Mouse (Mus musculus): Measurements from ENCODE around the gene Tuba1a. TPM values are rescaled to one million over a fixed set of nuclear protein-coding genes. Genes with fewer than 3 reads are reported as not detected.

Tuba1a gene
- polyA plus RNA-seq, 1 experiment from 2014 or later, result 1,060 TPM

GRCm38 (mm10) chr15:98992086-98992912 is 38.8 kb upstream of the Tuba1a start:
- Histone ChIP-seq H3K9ac (peak overlapping the region; percentile 55), H3K9me3 (no peaks in the 10 kb centered on the region), H3K27ac (peak overlapping the region; percentile 93), H3K4me1 (peaks cover 48% of the 10 kb centered on the region), H3K4me2 (peak overlapping the region; percentile 71), H3K27me3 (no peaks in the 10 kb centered on the region), H3K4me3 (peak overlapping the region; percentile 37), H3K36me3 (no peaks in the 10 kb centered on the region)
- peak; percentile 47; the same call in 1 of the 2 replicates for ATAC-seq (ENCODE audit: borderline replicate concordance, extremely low read depth, low FRiP score, low TSS enrichment)
- WGBS, result 28% methylated on average over 17 of the region's 17 CpGs

- Histone ChIP-seq H3K9ac (peak overlapping the region; percentile 13; the same call in 1 of the 2 replicates), H3K4me3 (no peak overlapping the region), H3K9me3 (no peaks in the 10 kb centered on the region), H3K27ac (peak overlapping the region; percentile 93; the same call in 1 of the 2 replicates), H3K36me3 (no peaks in the 10 kb centered on the region), H3K4me2 (0 out of 2 replicates have a peak overlapping the region, but pooled peaks have one; percentile 0), H3K4me1 (peaks cover 54% of the 10 kb centered on the region), H3K27me3 (no peaks in the 10 kb centered on the region)
- no peak for ATAC-seq (ENCODE audit: borderline replicate concordance, extremely low read depth, low FRiP score, low TSS enrichment)
- 29% methylated on average over 9 of the region's 9 CpGs for WGBS
These were observed 38.1 kb upstream of the Tuba1a start for GRCm38 (mm10) chr15:98991540-98992050.

- Histone ChIP-seq H3K27me3 (no peaks in the 10 kb centered on the region), H3K9me3 (no peaks in the 10 kb centered on the region), H3K4me3 (no peak overlapping the region), H3K4me2 (0 out of 2 replicates have a peak overlapping the region, but pooled peaks have one; percentile 0), H3K9ac (peak overlapping the region; percentile 13; the same call in 1 of the 2 replicates), H3K4me1 (peaks cover 61% of the 10 kb centered on the region), H3K27ac (no peak overlapping the region), H3K36me3 (no peaks in the 10 kb centered on the region)
- 35% methylated on average over 15 of the region's 15 CpGs for WGBS
- no peak for ATAC-seq (ENCODE audit: borderline replicate concordance, extremely low read depth, low FRiP score, low TSS enrichment)
These were observed 37.4 kb upstream of the Tuba1a start for GRCm38 (mm10) chr15:98990669-98991539.

GRCm38 (mm10) chr15:98989701-98990430 is 36.4 kb upstream of the Tuba1a start:
- Histone ChIP-seq H3K4me2 (no peak overlapping the region), H3K36me3 (no peaks in the 10 kb centered on the region), H3K27ac (no peak overlapping the region), H3K9ac (no peak overlapping the region), H3K27me3 (no peaks in the 10 kb centered on the region), H3K4me1 (peaks cover 66% of the 10 kb centered on the region), H3K9me3 (no peaks in the 10 kb centered on the region), H3K4me3 (no peak overlapping the region)
- 37% methylated on average over 10 of the region's 12 CpGs for WGBS
- no peak for ATAC-seq (ENCODE audit: borderline replicate concordance, extremely low read depth, low FRiP score, low TSS enrichment)

GRCm38 (mm10) chr15:98988787-98989186 is 35.3 kb upstream of the Tuba1a start:
- Histone ChIP-seq H3K36me3 (no peaks in the 10 kb centered on the region), H3K9me3 (no peaks in the 10 kb centered on the region), H3K27me3 (no peaks in the 10 kb centered on the region), H3K4me3 (no peak overlapping the region), H3K27ac (no peak overlapping the region), H3K4me2 (no peak overlapping the region), H3K9ac (no peak overlapping the region), H3K4me1 (peaks cover 67% of the 10 kb centered on the region)
- no peak for ATAC-seq (ENCODE audit: borderline replicate concordance, extremely low read depth, low FRiP score, low TSS enrichment)
- 76% methylated on average over 3 of the region's 3 CpGs for WGBS

DNA sequence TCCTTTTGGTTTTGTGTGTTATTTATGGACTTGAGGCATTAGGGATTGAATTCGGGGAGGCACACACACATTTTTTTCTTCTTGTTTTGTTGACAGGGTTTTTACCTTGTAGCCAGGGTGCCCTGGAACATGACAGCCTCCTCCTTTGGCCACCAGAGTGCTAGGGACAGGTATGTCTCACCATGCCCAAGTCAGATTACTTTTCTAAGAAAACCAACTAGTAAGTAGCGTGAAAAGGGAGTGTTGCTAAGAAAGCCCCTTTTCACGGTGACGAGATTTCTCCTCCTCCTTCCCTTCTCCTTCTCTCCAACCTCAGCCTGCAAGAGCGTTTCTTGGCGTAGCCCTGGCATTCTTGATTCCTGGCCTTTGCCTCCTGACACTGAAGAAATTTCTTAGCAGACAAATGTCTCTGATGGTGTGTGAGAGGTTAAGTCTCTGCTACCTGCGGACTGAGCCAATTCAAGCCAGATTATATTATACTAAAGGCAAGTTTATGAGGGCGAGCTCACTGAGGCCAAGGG is 34.2 kb upstream of the Tuba1a start:
- Histone ChIP-seq H3K4me2 (no peak overlapping the region), H3K36me3 (no peaks in the 10 kb centered on the region), H3K9me3 (no peaks in the 10 kb centered on the region), H3K9ac (no peak overlapping the region), H3K4me3 (no peak overlapping the region), H3K27me3 (no peaks in the 10 kb centered on the region), H3K4me1 (peaks cover 61% of the 10 kb centered on the region), H3K27ac (peak overlapping the region; percentile 92)
- 63% methylated on average over 8 of the region's 8 CpGs for whole genome bisulfite sequencing
- ATAC-seq (ENCODE audit: borderline replicate concordance, extremely low read depth, low FRiP score, low TSS enrichment), result no peak

DNA sequence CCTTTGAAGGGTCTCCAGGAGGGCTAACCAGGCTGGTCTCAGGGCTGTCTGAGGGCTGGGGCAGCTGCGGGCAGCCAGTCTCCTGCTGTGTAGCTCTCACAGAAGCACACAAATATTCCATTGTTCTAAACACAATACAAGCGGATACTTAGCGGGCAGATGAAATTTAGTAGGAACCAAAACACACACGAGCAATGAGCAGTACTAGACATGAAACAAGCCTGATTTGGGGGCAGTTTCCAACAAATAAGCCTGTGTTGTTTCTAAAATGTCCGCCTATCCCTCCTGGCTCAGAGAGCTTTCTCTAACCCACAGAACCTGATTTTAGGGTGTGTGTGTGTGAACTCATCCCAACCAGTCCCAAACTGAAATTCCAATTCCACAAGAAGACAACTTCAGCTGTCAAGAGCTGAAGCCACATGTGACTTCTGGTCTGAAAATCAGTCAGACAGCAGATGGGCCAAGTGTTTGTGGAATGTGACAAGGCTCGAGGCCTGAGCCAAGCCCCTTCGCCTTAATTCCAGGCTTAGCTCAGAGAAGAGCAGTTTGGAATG is 33.7 kb upstream of the Tuba1a start:
- no peaks in the 10 kb centered on the region for H3K9me3 ChIP-seq
- no peak for ATAC-seq (ENCODE audit: borderline replicate concordance, extremely low read depth, low FRiP score, low TSS enrichment)
- H3K4me3 ChIP-seq, result no peak overlapping the region
- peaks cover 56% of the 10 kb centered on the region for H3K4me1 ChIP-seq
- peak overlapping the region; percentile 92 for H3K27ac ChIP-seq
- H3K27me3 ChIP-seq, result no peaks in the 10 kb centered on the region
- 20% methylated on average over 7 of the region's 7 CpGs for WGBS
- no peak overlapping the region for H3K9ac ChIP-seq
- H3K4me2 ChIP-seq, result no peak overlapping the region
- H3K36me3 ChIP-seq, result no peaks in the 10 kb centered on the region

GRCm38 (mm10) chr15:98985982-98986715 is 32.6 kb upstream of the Tuba1a start:
- peaks cover 46% of the 10 kb centered on the region for H3K4me1 ChIP-seq
- peak overlapping the region; percentile 70 for H3K4me2 ChIP-seq
- 34% methylated on average over 12 of the region's 12 CpGs for WGBS
- no peaks in the 10 kb centered on the region for H3K27me3 ChIP-seq
- no peak for ATAC-seq (ENCODE audit: borderline replicate concordance, extremely low read depth, low FRiP score, low TSS enrichment)
- peak overlapping the region; percentile 38 for H3K9ac ChIP-seq
- H3K36me3 ChIP-seq, result no peaks in the 10 kb centered on the region
- H3K27ac ChIP-seq, result peak overlapping the region; percentile 92
- H3K9me3 ChIP-seq, result no peaks in the 10 kb centered on the region
- H3K4me3 ChIP-seq, result peak overlapping the region; percentile 55

- WGBS, result 2% methylated on average over 29 of the region's 29 CpGs
These were observed 31.9 kb upstream of the Tuba1a start for GRCm38 (mm10) chr15:98985240-98985981.

GRCm38 (mm10) chr15:98984681-98985080 is 31.2 kb upstream of the Tuba1a start:
- Histone ChIP-seq H3K9me3 (no peaks in the 10 kb centered on the region), H3K27me3 (no peaks in the 10 kb centered on the region), H3K27ac (no peak overlapping the region), H3K4me3 (no peak overlapping the region), H3K36me3 (no peaks in the 10 kb centered on the region), H3K4me2 (peak overlapping the region; percentile 70), H3K9ac (no peak overlapping the region), H3K4me1 (peaks cover 33% of the 10 kb centered on the region)
- WGBS, result 54% methylated on average over 6 of the region's 6 CpGs
- ATAC-seq (ENCODE audit: borderline replicate concordance, extremely low read depth, low FRiP score, low TSS enrichment), result no peak

More at GRCm38 (mm10) chr15:98985240-98985981, 31.9 kb upstream of the Tuba1a start:
- peak overlapping the region; percentile 38 for H3K9ac ChIP-seq
- H3K27ac ChIP-seq, result peak overlapping the region; percentile 92
- peak overlapping the region; percentile 70 for H3K4me2 ChIP-seq
- peak; percentile 83 for ATAC-seq (ENCODE audit: borderline replicate concordance, extremely low read depth, low FRiP score, low TSS enrichment)
- H3K4me3 ChIP-seq, result peak overlapping the region; percentile 55
- no peaks in the 10 kb centered on the region for H3K36me3 ChIP-seq
- H3K9me3 ChIP-seq, result no peaks in the 10 kb centered on the region
- peaks cover 39% of the 10 kb centered on the region for H3K4me1 ChIP-seq
- no peaks in the 10 kb centered on the region for H3K27me3 ChIP-seq

Data from lung, embryonic 15.5 days (tissue).